Mouse (Mus musculus) neural tube, embryonic 12.5 days (tissue): ENCODE results near the gene Gm10283. TPM values are rescaled to one million over a fixed set of nuclear protein-coding genes. Genes with fewer than 3 reads are reported as not detected.
"Not testable (repeated sequence)": the region's sequence is repeated elsewhere in the genome, so short reads cannot be mapped to it uniquely, and the experiment has no call there.

ENCODE experiments used
- ATAC-seq: fragments of 200-750 bp; cut with Nextera tagmentation; 2 replicates; pipeline ENCODE4 v1.8.0; 2017; ENCODE audit warnings: low read depth, mild to moderate bottlenecking, moderate TSS enrichment, moderate library complexity; ENCODE audit not compliant: low FRiP score
- H3K27ac ChIP-seq: fragments of 300-500 bp; sonication (generic); 2 replicates; pipeline ENCODE4 v1.5.1; 2016
- H3K27me3 ChIP-seq: fragments of 300-500 bp; sonication (generic); replicated peaks from 2 replicates; pipeline ENCODE4 v1.6.1; 2016; ENCODE audit warnings: mild to moderate bottlenecking
- H3K36me3 ChIP-seq: fragments of 300-500 bp; sonication (generic); 2 replicates; pipeline ENCODE4 v1.6.1; 2016; ENCODE audit warnings: mild to moderate bottlenecking
- H3K4me1 ChIP-seq: fragments of 300-500 bp; sonication (generic); 2 replicates; pipeline ENCODE4 v1.6.1; 2016
- H3K4me2 ChIP-seq: fragments of 300-500 bp; sonication (generic); replicated peaks from 2 replicates; pipeline ENCODE4 v1.6.1; 2016; ENCODE audit warnings: mild to moderate bottlenecking
- H3K4me3 ChIP-seq: fragments of 300-500 bp; sonication (generic); 2 replicates; pipeline ENCODE4 v1.5.1; 2016
- H3K9ac ChIP-seq: fragments of 300-500 bp; sonication (generic); 2 replicates; pipeline ENCODE4 v1.6.1; 2016; ENCODE audit warnings: mild to moderate bottlenecking
- H3K9me3 ChIP-seq: fragments of 300-500 bp; sonication (generic); 2 replicates; pipeline ENCODE4 v1.6.1; 2016; ENCODE audit warnings: mild to moderate bottlenecking
- WGBS: fragments of 180-500 bp; shearing (Covaris S2); methylation state at CpG from one replicate; pipeline ENCODE4 v1.1.7; 2016; 5-methylcytosine and 5-hydroxymethylcytosine counted together
- polyA plus RNA-seq: library from polyadenylated mRNA; unstranded; fragments of >200 nt; fragmentation: Nextera tagmentation; extraction: Ambion mirVana; gene quantifications from 2 replicates; pipeline ENCODE4 v1.2.1, GENCODE M21; 2016

Gm10283 gene
- not detected in 2 replicates for polyA plus RNA-seq

GRCm38 (mm10) chr8:60503098-60503497 lies at the start of gene Gm10283:
Gene Gm10283 (minus strand): TSS chr8:60503198.
- no peaks in the 10 kb centered on the region for H3K27me3 ChIP-seq
- ATAC-seq, result no peak
- WGBS, result 51% methylated on average over 2 of the region's 2 CpGs

GRCm38 (mm10) chr8:60534945-60535344 lies 31.9 kb upstream of the Gm10283 start:
- Histone ChIP-seq H3K4me2 (no peak overlapping the region), H3K27ac (no peak overlapping the region), H3K27me3 (no peaks in the 10 kb centered on the region), H3K9me3 (0 out of 2 replicates have a peak, but pooled peaks cover 4% of the 10 kb centered on the region), H3K4me1 (no peaks in the 10 kb centered on the region), H3K4me3 (no peak overlapping the region), H3K9ac (no peak overlapping the region), H3K36me3 (no peaks in the 10 kb centered on the region)
- WGBS, result 36% methylated on average over 2 of the region's 2 CpGs
- no peak for ATAC-seq

More at GRCm38 (mm10) chr8:60503098-60503497, at the start of gene Gm10283:
- Histone ChIP-seq H3K9ac (no peak within 1 kb of the TSS), H3K9me3 (no peaks in the 10 kb centered on the region), H3K27ac (no peak within 1 kb of the TSS), H3K4me3 (no peak within 1 kb of the TSS), H3K36me3 (no peaks in the 10 kb centered on the region), H3K4me1 (no peaks in the 10 kb centered on the region), H3K4me2 (no peak within 1 kb of the TSS)

- H3K4me2 ChIP-seq, result no peak overlapping the region
- H3K27me3 ChIP-seq, result no peaks in the 10 kb centered on the region
- no peak overlapping the region for H3K27ac ChIP-seq
- H3K4me1 ChIP-seq, result no peaks in the 10 kb centered on the region
- H3K9ac ChIP-seq, result no peak overlapping the region
- H3K4me3 ChIP-seq, result no peak overlapping the region
- H3K9me3 ChIP-seq, result no peaks in the 10 kb centered on the region
- no peaks in the 10 kb centered on the region for H3K36me3 ChIP-seq
- no peak for ATAC-seq
These were observed 15.3 kb upstream of the Gm10283 start for GRCm38 (mm10) chr8:60518286-60518685.

GRCm38 (mm10) chr8:60505653-60506521 lies 2.9 kb upstream of the Gm10283 start, which contains the start of gene Aadat:
Gene Aadat (plus strand): TSS chr8:60505932.
- no peaks in the 10 kb centered on the region for H3K36me3 ChIP-seq
- H3K4me1 ChIP-seq, result no peaks in the 10 kb centered on the region
- H3K4me3 ChIP-seq, result peak within 1 kb of the TSS; percentile 55
- WGBS, result 1% methylated on average over 25 of the region's 25 CpGs
- peak within 1 kb of the TSS; percentile 71 for H3K9ac ChIP-seq
- peak within 1 kb of the TSS; percentile 87 for H3K4me2 ChIP-seq
- no peaks in the 10 kb centered on the region for H3K9me3 ChIP-seq
- H3K27me3 ChIP-seq, result no peaks in the 10 kb centered on the region
- peak; percentile 98 for ATAC-seq
- no peak within 1 kb of the TSS for H3K27ac ChIP-seq

GRCm38 (mm10) chr8:60495046-60495445 lies 8.0 kb downstream of the Gm10283 start:
- not testable (repeated sequence) for H3K36me3 ChIP-seq, H3K4me2 ChIP-seq, H3K4me1 ChIP-seq, H3K4me3 ChIP-seq, H3K9ac ChIP-seq, H3K27me3 ChIP-seq, ATAC-seq, H3K27ac ChIP-seq, H3K9me3 ChIP-seq
- 93% methylated on average over 2 of the region's 2 CpGs for WGBS

GRCm38 (mm10) chr8:60494606-60495005 lies 8.4 kb downstream of the Gm10283 start:
- Histone ChIP-seq H3K27me3 (no peaks in the 10 kb centered on the region), H3K4me2 (no peak overlapping the region), H3K9me3 (no peaks in the 10 kb centered on the region), H3K4me1 (no peaks in the 10 kb centered on the region), H3K9ac (no peak overlapping the region), H3K27ac (no peak overlapping the region), H3K36me3 (no peaks in the 10 kb centered on the region), H3K4me3 (no peak overlapping the region)
- no peak for ATAC-seq
- 92% methylated on average over 11 of the region's 11 CpGs for WGBS

GRCm38 (mm10) chr8:60492471-60492870 lies 10.5 kb downstream of the Gm10283 start:
- H3K4me1 ChIP-seq, result no peaks in the 10 kb centered on the region
- H3K9me3 ChIP-seq, result no peaks in the 10 kb centered on the region
- H3K9ac ChIP-seq, result no peak overlapping the region
- 80% methylated on average over 3 of the region's 3 CpGs for WGBS
- H3K27ac ChIP-seq, result no peak overlapping the region
- no peak for ATAC-seq
- H3K27me3 ChIP-seq, result no peaks in the 10 kb centered on the region
- H3K4me3 ChIP-seq, result no peak overlapping the region
- H3K4me2 ChIP-seq, result no peak overlapping the region
- H3K36me3 ChIP-seq, result no peaks in the 10 kb centered on the region

GRCm38 (mm10) chr8:60491871-60492270 lies 11.1 kb downstream of the Gm10283 start:
- Histone ChIP-seq H3K4me1 (no peaks in the 10 kb centered on the region), H3K4me3 (no peak overlapping the region), H3K36me3 (no peaks in the 10 kb centered on the region), H3K27me3 (no peaks in the 10 kb centered on the region), H3K27ac (no peak overlapping the region), H3K9me3 (no peaks in the 10 kb centered on the region), H3K9ac (no peak overlapping the region), H3K4me2 (no peak overlapping the region)
- no peak for ATAC-seq
- 90% methylated on average over 2 of the region's 2 CpGs for WGBS

DNA sequence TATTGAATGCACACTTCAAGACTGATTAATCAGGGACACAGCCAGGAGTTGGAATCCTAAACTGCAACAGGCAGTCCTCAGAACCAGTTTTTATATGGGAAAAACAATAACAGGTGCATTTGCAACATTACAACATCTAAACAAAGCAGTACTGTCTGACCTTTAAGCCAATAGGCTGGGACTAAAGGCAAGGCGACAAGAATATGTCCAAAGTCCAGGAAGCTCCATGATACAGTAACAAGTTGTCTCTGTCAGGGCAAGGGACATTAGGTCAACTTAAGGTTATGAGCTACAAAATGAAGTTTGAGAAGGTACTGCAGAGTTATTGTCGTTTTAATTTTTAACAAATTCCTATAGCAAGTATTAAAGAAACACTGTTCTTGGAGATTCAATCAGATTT lies 12.9 kb downstream of the Gm10283 start:
- Histone ChIP-seq H3K4me2 (no peak overlapping the region), H3K9me3 (no peaks in the 10 kb centered on the region), H3K4me3 (no peak overlapping the region), H3K27ac (no peak overlapping the region), H3K36me3 (no peaks in the 10 kb centered on the region), H3K27me3 (no peaks in the 10 kb centered on the region), H3K9ac (no peak overlapping the region), H3K4me1 (no peaks in the 10 kb centered on the region)
- 82% methylated on average over 2 of the region's 2 CpGs for whole genome bisulfite sequencing
- no peak for ATAC-seq

- Histone ChIP-seq H3K9me3 (no peaks in the 10 kb centered on the region), H3K27me3 (no peaks in the 10 kb centered on the region), H3K9ac (no peak overlapping the region), H3K4me2 (no peak overlapping the region; the same call in 1 of the 2 replicates), H3K27ac (no peak overlapping the region), H3K4me3 (no peak overlapping the region), H3K36me3 (no peaks in the 10 kb centered on the region), H3K4me1 (no peaks in the 10 kb centered on the region)
- peak; percentile 65; the same call in 1 of the 2 replicates for ATAC-seq
- WGBS, result 39% methylated on average over 15 of the region's 15 CpGs
These were observed 36.2 kb downstream of the Gm10283 start for GRCm38 (mm10) chr8:60466686-60467335.

GRCm38 (mm10) chr8:60449296-60449695 lies 53.7 kb downstream of the Gm10283 start:
- H3K9ac ChIP-seq, result no peak overlapping the region
- H3K4me3 ChIP-seq, result no peak overlapping the region
- H3K4me2 ChIP-seq, result no peak overlapping the region
- H3K4me1 ChIP-seq, result no peaks in the 10 kb centered on the region
- 79% methylated on average over 2 of the region's 2 CpGs for WGBS
- H3K9me3 ChIP-seq, result no peaks in the 10 kb centered on the region
- no peaks in the 10 kb centered on the region for H3K27me3 ChIP-seq
- no peak overlapping the region for H3K27ac ChIP-seq
- H3K36me3 ChIP-seq, result no peaks in the 10 kb centered on the region
- ATAC-seq, result no peak

- Histone ChIP-seq H3K9me3 (no peaks in the 10 kb centered on the region), H3K4me3 (no peak overlapping the region), H3K9ac (no peak overlapping the region), H3K27me3 (no peaks in the 10 kb centered on the region), H3K4me1 (no peaks in the 10 kb centered on the region), H3K36me3 (no peaks in the 10 kb centered on the region), H3K27ac (no peak overlapping the region), H3K4me2 (no peak overlapping the region)
- WGBS, result 71% methylated on average over 6 of the region's 6 CpGs
- no peak for ATAC-seq
These were observed 58.0 kb downstream of the Gm10283 start for GRCm38 (mm10) chr8:60444989-60445388.
